Mouse (Mus musculus): ENCODE measurements around the gene Nacc2.

Nacc2 gene

GRCm38 (mm10) chr2:26091771-26092393 lies 31.1 kb downstream of the Nacc2 start:
- peak; percentile 56 to 58 for DNase-seq

GRCm38 (mm10) chr2:26090876-26091770 lies 31.9 kb downstream of the Nacc2 start:
- DNase-seq: peak; percentile 59 to 70

DNA sequence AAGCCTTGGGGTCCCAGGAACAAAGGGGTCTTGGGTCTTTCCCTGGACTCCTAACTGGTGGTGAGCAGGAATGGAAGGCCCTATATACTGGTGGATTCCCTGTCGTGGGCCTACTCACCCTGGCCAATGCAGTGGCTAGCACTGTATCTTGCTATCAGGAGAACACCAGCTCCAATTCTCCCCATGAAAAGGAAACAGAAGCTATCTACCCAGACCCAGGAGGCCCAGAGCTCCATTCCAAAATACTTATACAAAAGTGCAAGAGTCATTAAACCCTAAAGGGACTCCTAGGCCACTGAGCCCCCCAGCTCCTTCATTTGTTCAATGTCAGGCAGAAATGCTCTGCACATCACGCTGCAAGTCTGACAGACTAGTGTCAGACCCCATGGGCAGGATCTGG lies 34.0 kb downstream of the Nacc2 start:
- DNase-seq: no peak

DNA sequence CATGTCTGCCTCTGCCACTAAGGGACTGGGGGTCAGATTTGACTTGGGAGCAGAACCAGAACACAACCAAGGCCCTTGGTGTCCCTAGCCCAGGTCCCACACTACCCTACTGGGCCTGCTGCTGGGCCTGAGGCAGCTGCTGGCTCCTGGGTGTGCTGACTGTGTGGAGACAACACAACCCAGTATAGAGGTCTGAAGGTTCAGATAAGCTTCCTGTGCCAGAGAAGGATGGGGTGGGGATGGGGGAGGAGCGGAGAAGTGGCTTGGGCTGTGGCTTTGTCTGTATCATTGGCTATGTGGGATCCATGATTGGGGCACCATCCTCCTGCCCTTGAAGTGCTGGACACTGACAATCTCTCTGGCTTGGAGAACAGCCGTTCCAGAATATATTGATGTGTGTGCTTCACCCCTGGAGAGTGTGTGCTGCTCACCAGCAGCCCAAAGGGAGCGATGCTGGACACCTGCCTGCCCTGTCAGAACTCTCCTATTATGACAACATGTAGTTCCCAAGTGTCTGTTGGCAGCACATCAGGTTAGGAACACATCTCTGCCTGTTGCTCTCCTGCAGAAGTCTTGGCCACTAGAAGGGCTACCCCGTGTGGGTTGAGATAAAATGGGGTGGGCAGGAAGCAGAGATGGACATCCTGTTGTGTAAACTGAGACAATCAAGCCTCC lies 36.0 kb downstream of the Nacc2 start:
- no peak for DNase-seq

- no peak for DNase-seq
Observed at GRCm38 (mm10) chr2:26086505-26086904, 36.5 kb downstream of the Nacc2 start.

- DNase-seq: no peak
Observed at GRCm38 (mm10) chr2:26082883-26083282, 40.1 kb downstream of the Nacc2 start.

DNA sequence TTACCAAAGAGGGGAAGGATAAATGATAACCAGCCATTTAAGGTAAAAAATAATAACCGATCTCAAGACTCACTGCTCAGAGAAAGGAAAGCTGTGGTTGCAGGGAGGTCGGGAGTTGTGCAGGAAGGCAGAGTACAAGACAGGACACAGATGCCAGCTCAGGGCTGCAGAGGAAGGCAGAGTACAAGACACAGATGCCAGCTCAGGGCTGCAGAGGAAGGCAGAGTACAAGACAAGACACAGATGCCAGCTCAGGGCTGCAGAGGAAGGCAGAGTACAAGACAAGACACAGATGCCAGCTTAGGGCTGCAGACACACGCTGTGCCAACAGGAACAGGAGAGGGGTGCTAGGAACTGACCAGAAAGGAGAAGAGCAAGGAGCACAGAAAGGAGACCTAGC lies 42.2 kb downstream of the Nacc2 start:
- DNase-seq: no peak

DNA sequence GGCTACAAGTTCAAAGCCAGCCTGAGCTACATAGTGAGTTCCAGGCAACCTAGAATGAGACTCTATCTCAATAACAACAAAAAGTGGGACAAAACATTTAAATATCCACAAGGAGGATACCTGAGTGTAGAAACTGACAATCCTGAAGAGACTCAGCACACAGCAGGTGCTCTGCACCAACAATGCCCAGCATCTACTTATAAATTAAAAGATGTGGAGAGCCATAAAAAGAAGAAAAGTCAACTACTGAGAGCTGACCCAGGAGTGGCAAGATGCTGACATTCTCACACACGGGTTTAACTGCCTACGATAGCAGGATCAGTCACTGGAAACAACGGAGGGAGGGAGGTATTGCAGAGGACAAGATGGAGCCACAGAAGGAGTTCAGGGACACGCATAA lies 43.6 kb downstream of the Nacc2 start:
- DNase-seq: no peak

DNA sequence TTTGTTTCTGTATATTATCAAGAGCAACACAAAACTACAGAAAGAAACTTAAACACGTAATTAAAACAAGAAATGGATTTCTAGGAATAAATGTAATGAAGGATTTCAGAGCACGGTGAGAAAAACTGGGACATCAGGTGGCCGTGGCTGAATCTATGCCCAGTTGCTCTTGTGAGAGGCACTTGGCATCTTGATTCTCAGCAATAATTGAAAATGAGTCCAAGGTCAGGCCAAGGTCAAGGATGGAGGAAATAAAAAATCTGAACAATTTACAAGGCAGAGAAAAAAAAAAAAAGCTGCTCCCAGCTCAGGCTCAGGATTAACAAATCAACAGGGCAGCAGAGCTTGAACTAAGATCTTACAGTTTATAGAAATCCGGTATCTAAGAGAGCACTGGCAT lies 46.0 kb downstream of the Nacc2 start:
- peak; percentile 43 to 60 for DNase-seq

DNA sequence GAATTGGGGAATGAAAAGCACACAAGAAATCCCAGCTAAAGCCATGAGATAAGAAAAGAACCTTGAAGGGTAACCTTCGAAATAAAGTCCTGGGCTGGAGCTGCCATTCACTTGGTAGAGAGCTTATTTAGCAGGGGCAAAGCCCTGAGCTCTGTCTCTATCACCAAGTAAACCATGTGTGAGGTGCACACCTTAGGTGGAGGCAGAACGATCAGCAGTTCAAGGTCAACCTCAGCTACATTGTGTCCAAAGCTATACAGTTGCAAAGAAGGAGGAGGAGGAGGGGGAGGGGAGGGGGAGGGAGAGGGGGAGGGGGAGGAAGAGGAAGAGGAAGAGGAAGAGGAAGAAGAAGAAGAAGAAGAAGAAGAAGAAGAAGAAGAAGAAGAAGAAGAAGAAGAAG lies 46.9 kb downstream of the Nacc2 start:
- DNase-seq: no peak

DNA sequence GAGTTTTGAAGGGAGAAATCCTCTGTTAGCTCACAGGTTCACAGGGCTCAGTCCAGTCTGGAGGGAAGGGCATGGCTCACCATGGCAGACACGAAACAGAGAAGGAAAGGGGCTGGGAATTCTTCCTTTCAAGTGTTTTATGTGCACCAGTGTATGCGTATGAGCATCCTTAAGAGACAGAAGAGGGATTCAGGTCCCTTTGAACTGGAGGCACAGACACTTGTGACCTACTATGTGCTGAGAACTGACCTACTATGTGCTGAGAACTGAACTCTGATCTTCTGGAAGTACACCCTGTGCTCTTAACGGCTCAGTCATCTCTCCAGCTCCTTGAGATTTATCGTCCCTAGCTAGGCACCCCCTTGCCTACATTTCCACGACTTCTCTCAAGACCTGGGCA lies 48.5 kb downstream of the Nacc2 start:
- DNase-seq: no peak

GRCm38 (mm10) chr2:26068592-26068991 lies 54.4 kb downstream of the Nacc2 start:
- no peak for DNase-seq

DNA sequence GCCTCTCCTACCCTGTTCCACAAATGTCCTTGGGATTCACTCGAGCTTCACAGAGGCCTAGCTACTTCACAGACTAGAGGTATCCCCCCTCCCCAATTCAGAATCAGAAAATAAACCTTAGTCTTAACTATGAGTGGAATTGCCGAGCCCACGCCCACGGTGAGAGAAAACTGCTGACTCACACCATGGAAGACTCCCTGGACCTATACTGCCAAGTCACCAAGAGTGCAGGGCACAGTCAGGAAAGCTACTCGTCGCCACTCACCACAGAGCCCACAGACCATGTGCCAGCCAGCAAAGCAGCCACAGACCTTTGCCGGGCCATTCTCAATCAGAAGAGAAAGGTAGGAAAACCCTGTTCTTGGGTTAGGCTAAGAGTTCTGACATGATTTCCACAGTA lies 54.8 kb downstream of the Nacc2 start:
- DNase-seq: no peak

- DNase-seq: no peak
Observed at GRCm38 (mm10) chr2:26066527-26066926, 56.5 kb downstream of the Nacc2 start.

GRCm38 (mm10) chr2:26062742-26063427 lies 60.1 kb downstream of the Nacc2 start:
- DNase-seq: no peak

DNA sequence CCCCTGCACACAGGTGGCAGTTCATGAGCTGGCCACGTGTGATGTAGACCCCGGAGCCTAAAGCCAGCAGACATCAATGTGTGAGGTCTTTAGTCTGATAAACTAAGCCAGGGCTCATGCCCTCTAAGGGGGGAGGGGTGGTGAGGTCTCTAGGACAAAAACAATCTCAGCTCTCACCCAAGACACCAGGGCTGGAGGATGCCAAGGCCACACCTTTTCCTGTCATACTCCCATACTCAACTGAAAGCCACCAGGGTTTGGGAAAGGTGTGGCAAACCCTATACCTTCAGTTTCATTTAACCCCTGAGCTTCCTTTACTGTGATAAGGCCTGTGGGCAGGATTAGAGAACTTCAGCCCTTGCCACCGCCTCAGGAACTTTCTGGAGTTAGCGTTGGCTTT lies 60.8 kb downstream of the Nacc2 start:
- DNase-seq: no peak

- DNase-seq: peak; percentile 50 to 52
Observed at GRCm38 (mm10) chr2:26061018-26061666, 61.9 kb downstream of the Nacc2 start.

- DNase-seq: no peak
Observed at GRCm38 (mm10) chr2:26057053-26057452, 66.0 kb downstream of the Nacc2 start.

DNA sequence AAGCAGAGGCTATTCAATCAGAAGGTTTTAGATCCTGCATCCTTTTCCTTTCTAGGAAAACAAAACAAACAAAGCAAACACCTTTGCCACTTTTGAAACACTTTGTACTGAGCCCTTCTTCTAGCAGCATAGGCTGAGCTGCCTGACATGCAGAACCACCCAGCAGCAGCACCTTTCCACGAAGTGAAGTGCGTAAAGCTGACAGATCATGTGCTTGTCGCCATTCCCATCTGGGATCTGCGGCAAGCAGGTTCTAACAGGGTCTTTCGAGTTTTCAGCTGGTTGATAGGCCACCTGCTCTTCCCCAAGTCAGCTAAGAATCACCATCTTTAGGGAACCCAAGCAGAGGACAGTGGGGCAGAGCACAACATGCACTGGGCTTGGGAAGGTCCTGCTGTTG lies 66.8 kb downstream of the Nacc2 start:
- DNase-seq: no peak

- no peak for DNase-seq
Observed at GRCm38 (mm10) chr2:26055747-26056102, 67.3 kb downstream of the Nacc2 start.

- peak; percentile 74 to 84 for DNase-seq
Observed at GRCm38 (mm10) chr2:26055046-26055746, 67.8 kb downstream of the Nacc2 start.

- no peak for DNase-seq
Observed at GRCm38 (mm10) chr2:26052806-26053205, 70.2 kb downstream of the Nacc2 start.
